Mouse (Mus musculus): ENCODE measurements around the gene Cgas. TPM values are rescaled to one million over a fixed set of nuclear protein-coding genes. Genes with fewer than 3 reads are reported as not detected.

Gene Cgas
- polyA plus RNA-seq, 1 experiment from 2014 or later, result 0.98 TPM

- no peak overlapping the region for H3K9ac ChIP-seq
- H3K27me3 ChIP-seq, result no peaks in the 10 kb centered on the region
- H3K4me1 ChIP-seq (replicated peaks), result peaks cover 5% of the 10 kb centered on the region
- 84% methylated on average over 8 of the region's 8 CpGs for WGBS (ENCODE audit: insufficient replicate concordance)
- H3K36me3 ChIP-seq (replicated peaks), result peaks cover 89% of the 10 kb centered on the region
- no peak overlapping the region for H3K4me3 ChIP-seq (replicated peaks)
- no peaks in the 10 kb centered on the region for H3K9me3 ChIP-seq (replicated peaks)
- no peak overlapping the region for H3K4me2 ChIP-seq
- no peak overlapping the region for H3K27ac ChIP-seq (replicated peaks)
- no peak for ATAC-seq (ENCODE audit: insufficient read depth)
These were observed 14.0 kb upstream of the Cgas start for GRCm38 (mm10) chr9:78457026-78457425.

- H3K4me2 ChIP-seq, result no peak overlapping the region
- H3K36me3 ChIP-seq (replicated peaks), result peaks cover 62% of the 10 kb centered on the region
- 38% methylated on average over 4 of the region's 4 CpGs for WGBS (ENCODE audit: insufficient replicate concordance)
- H3K27me3 ChIP-seq, result peaks cover 10% of the 10 kb centered on the region
- no peak overlapping the region for H3K9ac ChIP-seq
- peaks cover 31% of the 10 kb centered on the region for H3K4me1 ChIP-seq (replicated peaks)
- no peaks in the 10 kb centered on the region for H3K9me3 ChIP-seq (replicated peaks)
- H3K4me3 ChIP-seq (replicated peaks), result no peak overlapping the region
- ATAC-seq (ENCODE audit: insufficient read depth), result no peak
- 0 out of 2 replicates have a peak overlapping the region, but pooled peaks have one; percentile 45 for H3K27ac ChIP-seq (replicated peaks)
These were observed 8.3 kb upstream of the Cgas start for GRCm38 (mm10) chr9:78451382-78451781.

GRCm38 (mm10) chr9:78450404-78450803, 7.4 kb upstream of the Cgas start:
- Histone ChIP-seq H3K36me3 (replicated peaks) (peaks cover 53% of the 10 kb centered on the region), H3K27me3 (peaks cover 20% of the 10 kb centered on the region), H3K4me3 (replicated peaks) (no peak overlapping the region), H3K9ac (no peak overlapping the region), H3K4me2 (0 out of 2 replicates have a peak overlapping the region, but pooled peaks have one; percentile 1), H3K4me1 (replicated peaks) (peaks cover 31% of the 10 kb centered on the region), H3K9me3 (replicated peaks) (no peaks in the 10 kb centered on the region), H3K27ac (replicated peaks) (0 out of 2 replicates have a peak overlapping the region, but pooled peaks have one; percentile 26)
- 63% methylated on average over 5 of the region's 5 CpGs for WGBS (ENCODE audit: insufficient replicate concordance)
- ATAC-seq (ENCODE audit: insufficient read depth), result no peak

GRCm38 (mm10) chr9:78447973-78448873, 5.2 kb upstream of the Cgas start, which contains the start of the genes Mto1 and Gm17324:
Gene Mto1, plus strand, starts transcription at chr9:78448208.
Gene Gm17324, minus strand, starts transcription at chr9:78448786.
- Histone ChIP-seq H3K4me3 (replicated peaks) (peak within 1 kb of the TSS; percentile 99), H3K36me3 (replicated peaks) (peaks cover 34% of the 10 kb centered on the region), H3K27me3 (peaks cover 40% of the 10 kb centered on the region), H3K9me3 (replicated peaks) (no peaks in the 10 kb centered on the region), H3K4me2 (peak within 1 kb of the TSS; percentile 75), H3K27ac (replicated peaks) (peak within 1 kb of the TSS; percentile 89), H3K4me1 (replicated peaks) (peaks cover 28% of the 10 kb centered on the region), H3K9ac (peak within 1 kb of the TSS; percentile 92)
- peak; percentile 89 for ATAC-seq (ENCODE audit: insufficient read depth)
- WGBS (ENCODE audit: insufficient replicate concordance), result under 1% methylated on average over 96 of the region's 96 CpGs

GRCm38 (mm10) chr9:78447606-78447972, 4.6 kb upstream of the Cgas start:
- peaks cover 47% of the 10 kb centered on the region for H3K27me3 ChIP-seq
- H3K27ac ChIP-seq (replicated peaks), result no peak overlapping the region
- H3K36me3 ChIP-seq (replicated peaks), result peaks cover 28% of the 10 kb centered on the region
- 39% methylated on average over 9 of the region's 9 CpGs for WGBS (ENCODE audit: insufficient replicate concordance)
- H3K4me2 ChIP-seq, result peak overlapping the region; percentile 75
- H3K4me1 ChIP-seq (replicated peaks), result peaks cover 34% of the 10 kb centered on the region
- H3K9ac ChIP-seq, result peak overlapping the region; percentile 92
- H3K9me3 ChIP-seq (replicated peaks), result no peaks in the 10 kb centered on the region
- no peak for ATAC-seq (ENCODE audit: insufficient read depth)
- peak overlapping the region; percentile 99 for H3K4me3 ChIP-seq (replicated peaks)

GRCm38 (mm10) chr9:78442237-78442578, 829 bp downstream of the Cgas start:
- H3K4me1 ChIP-seq (replicated peaks), result peaks cover 14% of the 10 kb centered on the region
- no peak overlapping the region for H3K27ac ChIP-seq (replicated peaks)
- 0 out of 2 replicates have a peak, but pooled peaks have one; percentile 18 for ATAC-seq (ENCODE audit: insufficient read depth)
- no peaks in the 10 kb centered on the region for H3K36me3 ChIP-seq (replicated peaks)
- peak overlapping the region; percentile 80 for H3K4me2 ChIP-seq
- H3K9ac ChIP-seq, result peak overlapping the region; percentile 47; the same call in 1 of the 2 replicates
- 6% methylated on average over 9 of the region's 9 CpGs for WGBS (ENCODE audit: insufficient replicate concordance)
- H3K27me3 ChIP-seq, result peaks cover 75% of the 10 kb centered on the region
- peak overlapping the region; percentile 59 for H3K4me3 ChIP-seq (replicated peaks)
- no peaks in the 10 kb centered on the region for H3K9me3 ChIP-seq (replicated peaks)

- no peaks in the 10 kb centered on the region for H3K9me3 ChIP-seq (replicated peaks)
- peaks cover 54% of the 10 kb centered on the region for H3K27me3 ChIP-seq
- no peaks in the 10 kb centered on the region for H3K36me3 ChIP-seq (replicated peaks)
- no peak overlapping the region for H3K27ac ChIP-seq (replicated peaks)
- WGBS (ENCODE audit: insufficient replicate concordance), result 63% methylated on average over 5 of the region's 5 CpGs
- H3K4me1 ChIP-seq (replicated peaks), result peaks cover 14% of the 10 kb centered on the region
- ATAC-seq (ENCODE audit: insufficient read depth), result no peak
- no peak overlapping the region for H3K4me3 ChIP-seq (replicated peaks)
- H3K9ac ChIP-seq, result no peak overlapping the region
- no peak overlapping the region for H3K4me2 ChIP-seq
These were observed 3.6 kb downstream of the Cgas start for GRCm38 (mm10) chr9:78439426-78439825.

- peaks cover 12% of the 10 kb centered on the region for H3K4me1 ChIP-seq (replicated peaks)
- H3K27ac ChIP-seq (replicated peaks), result no peak overlapping the region
- WGBS (ENCODE audit: insufficient replicate concordance), result 75% methylated on average over 5 of the region's 5 CpGs
- H3K36me3 ChIP-seq (replicated peaks), result no peaks in the 10 kb centered on the region
- no peak for ATAC-seq (ENCODE audit: insufficient read depth)
- H3K4me2 ChIP-seq, result no peak overlapping the region
- H3K4me3 ChIP-seq (replicated peaks), result no peak overlapping the region
- no peaks in the 10 kb centered on the region for H3K9me3 ChIP-seq (replicated peaks)
- H3K27me3 ChIP-seq, result peaks cover 7% of the 10 kb centered on the region; the same call in 1 of the 2 replicates
- no peak overlapping the region for H3K9ac ChIP-seq
These were observed 10.6 kb downstream of the Cgas start for GRCm38 (mm10) chr9:78432471-78432870.

- Histone ChIP-seq H3K27me3 (peaks cover 5% of the 10 kb centered on the region; the same call in 1 of the 2 replicates), H3K4me3 (replicated peaks) (no peak overlapping the region), H3K4me2 (no peak overlapping the region), H3K4me1 (replicated peaks) (peaks cover 15% of the 10 kb centered on the region), H3K9ac (no peak overlapping the region), H3K27ac (replicated peaks) (no peak overlapping the region), H3K9me3 (replicated peaks) (no peaks in the 10 kb centered on the region), H3K36me3 (replicated peaks) (no peaks in the 10 kb centered on the region)
- WGBS (ENCODE audit: insufficient replicate concordance), result 57% methylated on average over 6 of the region's 6 CpGs
- no peak for ATAC-seq (ENCODE audit: insufficient read depth)
These were observed 12.6 kb downstream of the Cgas start for GRCm38 (mm10) chr9:78430486-78430885.

GRCm38 (mm10) chr9:78429551-78429950, 13.5 kb downstream of the Cgas start:
- no peaks in the 10 kb centered on the region for H3K36me3 ChIP-seq (replicated peaks)
- no peaks in the 10 kb centered on the region for H3K9me3 ChIP-seq (replicated peaks)
- peaks cover 5% of the 10 kb centered on the region; the same call in 1 of the 2 replicates for H3K27me3 ChIP-seq
- 52% methylated on average over 2 of the region's 2 CpGs for WGBS (ENCODE audit: insufficient replicate concordance)
- peaks cover 15% of the 10 kb centered on the region for H3K4me1 ChIP-seq (replicated peaks)
- H3K27ac ChIP-seq (replicated peaks), result no peak overlapping the region
- no peak overlapping the region for H3K9ac ChIP-seq
- no peak for ATAC-seq (ENCODE audit: insufficient read depth)
- no peak overlapping the region for H3K4me2 ChIP-seq
- H3K4me3 ChIP-seq (replicated peaks), result no peak overlapping the region

- Histone ChIP-seq H3K27ac (replicated peaks) (0 out of 2 replicates have a peak overlapping the region, but pooled peaks have one; percentile 6), H3K4me3 (replicated peaks) (no peak overlapping the region), H3K9me3 (replicated peaks) (no peaks in the 10 kb centered on the region), H3K27me3 (peaks cover 5% of the 10 kb centered on the region; the same call in 1 of the 2 replicates), H3K4me1 (replicated peaks) (peaks cover 15% of the 10 kb centered on the region), H3K4me2 (no peak overlapping the region), H3K9ac (no peak overlapping the region), H3K36me3 (replicated peaks) (no peaks in the 10 kb centered on the region)
- WGBS (ENCODE audit: insufficient replicate concordance), result 73% methylated on average over 4 of the region's 4 CpGs
- no peak for ATAC-seq (ENCODE audit: insufficient read depth)
These were observed 14.1 kb downstream of the Cgas start for GRCm38 (mm10) chr9:78428870-78429432.

Measured in liver, embryonic 15.5 days (tissue).